Mouse (Mus musculus): ENCODE data around the gene Fam131c. TPM values are rescaled to one million over a fixed set of nuclear protein-coding genes. Genes with fewer than 3 reads are reported as not detected.

Gene Fam131c
- polyA plus RNA-seq, 1 experiment from 2014 or later, result 50.1 TPM

DNA sequence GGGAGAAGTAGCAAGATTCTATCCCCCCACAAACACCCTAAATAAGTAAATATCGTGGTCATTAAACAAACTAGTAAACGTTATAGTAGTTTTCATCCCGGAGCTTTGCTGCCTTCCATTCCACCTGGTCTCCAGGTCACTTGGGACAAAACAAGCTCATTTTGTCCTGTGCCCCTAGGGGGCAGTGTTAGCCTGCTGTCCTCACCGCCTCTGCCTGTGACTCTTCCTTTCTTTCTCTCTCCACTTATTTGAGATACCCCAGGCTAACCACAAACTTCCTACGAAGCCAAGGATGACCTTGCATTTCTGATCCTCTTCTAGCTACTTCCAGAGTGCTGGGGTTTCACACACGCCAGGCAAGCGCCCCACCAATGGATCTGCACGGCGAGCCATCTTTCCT, 63.0 kb downstream of the Fam131c start:
- no peak overlapping the region for H3K27ac ChIP-seq (ENCODE audit: low read length)
- H3K9me3 ChIP-seq (replicated peaks; ENCODE audit: control insufficient read depth, low read length, poor library complexity, severe bottlenecking), result no peaks in the 10 kb centered on the region
- no peak overlapping the region for H3K4me3 ChIP-seq (ENCODE audit: low read depth, low read length)
- H3K4me2 ChIP-seq (ENCODE audit: low read length), result no peak overlapping the region
- H3K4me1 ChIP-seq (ENCODE audit: control insufficient read depth, insufficient read depth, low read length), result peaks cover 5% of the 10 kb centered on the region; the same call in 1 of the 2 replicates
- ATAC-seq, result no peak
- H3K27me3 ChIP-seq (ENCODE audit: control insufficient read depth, insufficient read depth, low read depth, low read length), result no peaks in the 10 kb centered on the region; the same call in 1 of the 2 replicates
- no peak overlapping the region for H3K9ac ChIP-seq (ENCODE audit: low read depth, low read length)
- WGBS, result 42% methylated on average over 9 of the region's 9 CpGs
- H3K36me3 ChIP-seq (ENCODE audit: control insufficient read depth, insufficient read depth, low read length), result no peaks in the 10 kb centered on the region

DNA sequence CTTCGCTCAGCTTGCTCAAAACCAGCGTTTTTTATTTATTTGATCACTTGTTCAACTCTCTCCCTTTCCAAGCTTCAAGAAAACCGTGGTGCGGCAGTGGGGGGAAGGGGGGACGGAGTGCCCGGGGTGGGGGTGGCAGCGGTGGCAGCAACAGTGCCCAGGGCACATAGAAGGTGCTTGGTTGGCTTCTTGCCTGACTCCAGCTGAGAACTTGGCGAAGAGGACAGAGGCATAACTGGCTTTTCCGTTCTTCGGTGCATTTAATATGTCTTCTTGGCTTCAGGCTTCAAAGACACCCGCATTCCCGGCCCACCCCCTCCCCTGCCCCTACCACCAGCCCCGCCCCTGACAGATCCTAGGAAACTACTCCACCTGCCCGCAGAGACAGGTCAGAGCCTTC, 64.6 kb downstream of the Fam131c start:
- ATAC-seq, result no peak
- no peak overlapping the region for H3K4me3 ChIP-seq (ENCODE audit: low read depth, low read length)
- 66% methylated on average over 14 of the region's 14 CpGs for WGBS
- no peaks in the 10 kb centered on the region for H3K4me1 ChIP-seq (ENCODE audit: control insufficient read depth, insufficient read depth, low read length)
- no peak overlapping the region for H3K27ac ChIP-seq (ENCODE audit: low read length)
- H3K4me2 ChIP-seq (ENCODE audit: low read length), result no peak overlapping the region
- H3K36me3 ChIP-seq (ENCODE audit: control insufficient read depth, insufficient read depth, low read length), result no peaks in the 10 kb centered on the region
- no peaks in the 10 kb centered on the region for H3K9me3 ChIP-seq (replicated peaks; ENCODE audit: control insufficient read depth, low read length, poor library complexity, severe bottlenecking)
- H3K27me3 ChIP-seq (ENCODE audit: control insufficient read depth, insufficient read depth, low read depth, low read length), result no peaks in the 10 kb centered on the region; the same call in 1 of the 2 replicates
- no peak overlapping the region for H3K9ac ChIP-seq (ENCODE audit: low read depth, low read length)

DNA sequence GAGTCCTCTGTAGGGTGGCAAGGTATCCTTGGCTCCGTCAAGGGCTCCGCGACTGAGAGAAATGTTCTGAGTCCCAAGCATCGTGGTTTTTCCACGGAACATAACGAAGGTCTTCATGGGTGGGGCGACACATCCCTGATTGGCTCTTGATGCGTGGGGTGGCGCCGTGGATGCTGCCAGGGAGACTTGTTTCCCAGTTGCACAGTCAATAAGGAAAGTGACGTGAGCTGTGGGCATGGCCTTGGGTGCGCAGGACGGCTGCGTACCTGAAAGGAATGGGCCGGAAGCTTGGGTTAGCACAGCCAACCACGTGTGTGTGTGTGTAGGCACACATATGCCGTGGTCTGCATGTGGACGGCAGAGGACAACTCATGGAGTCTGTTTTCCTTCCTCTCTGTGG, 65.2 kb downstream of the Fam131c start:
- Histone ChIP-seq H3K9ac (ENCODE audit: low read depth, low read length) (no peak overlapping the region), H3K36me3 (ENCODE audit: control insufficient read depth, insufficient read depth, low read length) (no peaks in the 10 kb centered on the region), H3K27me3 (ENCODE audit: control insufficient read depth, insufficient read depth, low read depth, low read length) (no peaks in the 10 kb centered on the region; the same call in 1 of the 2 replicates), H3K4me1 (ENCODE audit: control insufficient read depth, insufficient read depth, low read length) (no peaks in the 10 kb centered on the region), H3K4me2 (ENCODE audit: low read length) (no peak overlapping the region), H3K9me3 (replicated peaks; ENCODE audit: control insufficient read depth, low read length, poor library complexity, severe bottlenecking) (no peaks in the 10 kb centered on the region), H3K4me3 (ENCODE audit: low read depth, low read length) (no peak overlapping the region), H3K27ac (ENCODE audit: low read length) (no peak overlapping the region)
- WGBS, result 80% methylated on average over 18 of the region's 18 CpGs
- ATAC-seq, result no peak

Small RNA genes lying within 50 kb of the gene (microRNA-seq; reads per million reads assigned to microRNA genes)
- gene Gm25690, result not detected

Other genes with a start within 250 kb of the Fam131c start
- 24.5 and 25.1 TPM in 2 replicates for gene Szrd1, start 228.4 kb upstream of the Fam131c start, polyA plus RNA-seq (2015; fragmentation: Nextera tagmentation; extraction: Ambion mirVana)
- 25.5 TPM in 2 replicates for gene Fbxo42, start 220.3 kb upstream of the Fam131c start, polyA plus RNA-seq (2015; fragmentation: Nextera tagmentation; extraction: Ambion mirVana)
- gene Rsg1, start 154.3 kb upstream of the Fam131c start, polyA plus RNA-seq (2015; fragmentation: Nextera tagmentation; extraction: Ambion mirVana), result 7.9 and 10.5 TPM in 2 replicates
- 1.1 and 1.3 TPM in 2 replicates for gene Arhgef19, start 128.7 kb upstream of the Fam131c start, polyA plus RNA-seq (2015; fragmentation: Nextera tagmentation; extraction: Ambion mirVana)
- 0.94 and 1.0 TPM in 2 replicates for gene Epha2, start 67.0 kb upstream of the Fam131c start, polyA plus RNA-seq (2015; fragmentation: Nextera tagmentation; extraction: Ambion mirVana)
- gene Clcnka, start 30.5 kb downstream of the Fam131c start, polyA plus RNA-seq (2015; fragmentation: Nextera tagmentation; extraction: Ambion mirVana), result 0.19 TPM in 1 of 2 replicates, not detected in the other
- gene Clcnkb, start 47.8 kb downstream of the Fam131c start, polyA plus RNA-seq (2015; fragmentation: Nextera tagmentation; extraction: Ambion mirVana), result not detected in 2 replicates
- not detected in 2 replicates for gene Hspb7, start 52.6 kb downstream of the Fam131c start, polyA plus RNA-seq (2015; fragmentation: Nextera tagmentation; extraction: Ambion mirVana)
- gene Srarp, start 67.9 kb downstream of the Fam131c start, polyA plus RNA-seq (2015; fragmentation: Nextera tagmentation; extraction: Ambion mirVana), result 0.62 TPM in 1 of 2 replicates, not detected in the other
- gene Zbtb17, start 76.4 kb downstream of the Fam131c start, polyA plus RNA-seq (2015; fragmentation: Nextera tagmentation; extraction: Ambion mirVana), result 42.7 and 48.2 TPM in 2 replicates
- 13.6 and 19.2 TPM in 2 replicates for gene Spen, start 170.4 kb downstream of the Fam131c start, polyA plus RNA-seq (2015; fragmentation: Nextera tagmentation; extraction: Ambion mirVana)
- gene Fblim1, start 237.9 kb downstream of the Fam131c start, polyA plus RNA-seq (2015; fragmentation: Nextera tagmentation; extraction: Ambion mirVana), result 35.6 and 37.8 TPM in 2 replicates

All from midbrain, embryonic 16.5 days (tissue).